9 mouse cellular contexts compared by ENCODE assay signal in genomic region chr15:96694988-96695387, GRCm38 (mm10). TPM values are rescaled to one million over a fixed set of nuclear protein-coding genes. Genes with fewer than 3 reads are reported as not detected.
DNase-seq lines count a peak whose midpoint lies in the region; ATAC-seq and TF ChIP-seq lines count a peak whose summit lies in the region.
"Had no signal": no experiment of that assay in that cellular context is flagged by ENCODE, and none has a peak within 500 bp of the region (broad histone marks: within the 10 kb centered on the region; RNA-seq: fewer than 3 reads in every experiment).

No protein-coding gene starts in this region.

- TF ChIP-seq CTCF in heart, adult 2 months (IDR thresholded peaks at IDR 0.05), result no peak
- TF ChIP-seq CTCF in hindbrain, postnatal 0 days (IDR thresholded peaks at IDR 0.05; ENCODE audit: low read depth), result no peak

- H3K9me3 ChIP-seq in hindbrain, postnatal 0 days (ENCODE audit: low read length), result no peaks in the 10 kb centered on the region
- H3K9me3 ChIP-seq in hindbrain, embryonic 12.5 days (replicated peaks), result no peaks in the 10 kb centered on the region
- no peaks in the 10 kb centered on the region for H3K9me3 ChIP-seq in midbrain, embryonic 12.5 days
- H3K9me3 ChIP-seq in midbrain, embryonic 16.5 days (replicated peaks; ENCODE audit: control insufficient read depth, low read length, poor library complexity, severe bottlenecking), result no peaks in the 10 kb centered on the region
- no peaks in the 10 kb centered on the region for H3K9me3 ChIP-seq in neural tube, embryonic 15.5 days (replicated peaks)
- H3K9me3 ChIP-seq: liver, embryonic 15.5 days had no signal

- ATAC-seq in hindbrain, postnatal 0 days, result no peak
- ATAC-seq in hindbrain, embryonic 12.5 days (ENCODE audit: low FRiP score), result no peak
- ATAC-seq in midbrain, embryonic 12.5 days (ENCODE audit: low FRiP score, low read depth), result no peak
- ATAC-seq in midbrain, embryonic 16.5 days, result no peak
- no peak for ATAC-seq in neural tube, embryonic 15.5 days (ENCODE audit: low FRiP score)

- TF ChIP-seq EP300 in heart, adult 2 months (IDR thresholded peaks at IDR 0.05; ENCODE audit: insufficient read depth, low read depth, low read length), result no peak

- WGBS in heart, adult 2 months, result 61% methylated on average over 7 of the region's 7 CpGs
- WGBS in hindbrain, postnatal 0 days, result 88% methylated on average over 7 of the region's 7 CpGs
- WGBS in hindbrain, embryonic 12.5 days, result 94% methylated on average over 7 of the region's 7 CpGs
- 95% methylated on average over 7 of the region's 7 CpGs for WGBS in midbrain, embryonic 12.5 days
- WGBS in midbrain, embryonic 16.5 days, result 92% methylated on average over 7 of the region's 7 CpGs
- 93% methylated on average over 7 of the region's 7 CpGs for WGBS in neural tube, embryonic 15.5 days

- H3K4me3 ChIP-seq in heart, adult 2 months, result peak overlapping the region; percentile 88
- no peak overlapping the region for H3K4me3 ChIP-seq in hindbrain, postnatal 0 days (ENCODE audit: low read length)
- H3K4me3 ChIP-seq in hindbrain, embryonic 12.5 days, result no peak overlapping the region
- 0 out of 2 replicates have a peak overlapping the region, but pooled peaks have one; percentile 92 for H3K4me3 ChIP-seq in midbrain, embryonic 12.5 days
- H3K4me3 ChIP-seq in midbrain, embryonic 16.5 days (ENCODE audit: low read depth, low read length), result no peak overlapping the region
- no peak overlapping the region for H3K4me3 ChIP-seq in neural tube, embryonic 15.5 days (replicated peaks)
- H3K4me3 ChIP-seq: liver, embryonic 15.5 days had no signal

- no peak for DNase-seq in heart, adult 2 months
- no peak for DNase-seq in heart, postnatal 4 days
- no peak for DNase-seq in hindbrain, postnatal 0 days (ENCODE audit: low spot score)
- no peak for DNase-seq in spleen, adult 18-20 months

- peak overlapping the region; percentile 99 for H3K27ac ChIP-seq in heart, adult 2 months
- H3K27ac ChIP-seq in hindbrain, postnatal 0 days, result no peak overlapping the region
- no peak overlapping the region for H3K27ac ChIP-seq in hindbrain, embryonic 12.5 days
- no peak overlapping the region for H3K27ac ChIP-seq in midbrain, embryonic 12.5 days (replicated peaks)
- no peak overlapping the region for H3K27ac ChIP-seq in midbrain, embryonic 16.5 days (ENCODE audit: low read length)
- H3K27ac ChIP-seq in neural tube, embryonic 15.5 days (replicated peaks), result no peak overlapping the region
- H3K27ac ChIP-seq: liver, embryonic 15.5 days had no signal

- intact Hi-C loops in heart, adult 2 months (cut with DNase I), result loop anchor here (5.0 to 10.0 kb wide), 4 partner anchors 77 to 490 kb away; partner anchors contain the start of gene Arid2

- H3K79me2 ChIP-seq in heart, adult 2 months (replicated peaks; ENCODE audit: control insufficient read depth, insufficient read depth, low read length), result no peaks in the 10 kb centered on the region

- TF ChIP-seq POLR2A in heart, adult 2 months (IDR thresholded peaks at IDR 0.05; ENCODE audit: insufficient read depth, low read depth, low read length), result no peak

- H3K27me3 ChIP-seq in heart, adult 2 months (ENCODE audit: control insufficient read depth, insufficient read depth, low read length), result no peaks in the 10 kb centered on the region
- no peaks in the 10 kb centered on the region for H3K27me3 ChIP-seq in hindbrain, postnatal 0 days (ENCODE audit: insufficient read depth, low read length)
- H3K27me3 ChIP-seq in hindbrain, embryonic 12.5 days, result no peaks in the 10 kb centered on the region
- H3K27me3 ChIP-seq in midbrain, embryonic 12.5 days, result no peaks in the 10 kb centered on the region
- H3K27me3 ChIP-seq in midbrain, embryonic 16.5 days (ENCODE audit: control insufficient read depth, insufficient read depth, low read depth, low read length), result no peaks in the 10 kb centered on the region
- no peaks in the 10 kb centered on the region for H3K27me3 ChIP-seq in neural tube, embryonic 15.5 days (replicated peaks)
- H3K27me3 ChIP-seq: liver, embryonic 15.5 days had no signal

- H3K4me1 ChIP-seq in heart, adult 2 months (ENCODE audit: control insufficient read depth, insufficient read depth, low read length), result peaks cover 5% of the 10 kb centered on the region
- peaks cover 8% of the 10 kb centered on the region; the same call in 1 of the 2 replicates for H3K4me1 ChIP-seq in hindbrain, postnatal 0 days (ENCODE audit: insufficient read depth, low read length)
- H3K4me1 ChIP-seq in hindbrain, embryonic 12.5 days, result peaks cover 27% of the 10 kb centered on the region
- H3K4me1 ChIP-seq in midbrain, embryonic 12.5 days, result peaks cover 25% of the 10 kb centered on the region
- peaks cover 33% of the 10 kb centered on the region for H3K4me1 ChIP-seq in midbrain, embryonic 16.5 days (ENCODE audit: control insufficient read depth, insufficient read depth, low read length)
- peaks cover 52% of the 10 kb centered on the region for H3K4me1 ChIP-seq in neural tube, embryonic 15.5 days

- 0 out of 2 replicates have a peak overlapping the region, but pooled peaks have one; percentile 10 for H3K9ac ChIP-seq in heart, adult 2 months (ENCODE audit: low read depth, low read length)
- no peak overlapping the region for H3K9ac ChIP-seq in hindbrain, postnatal 0 days (replicated peaks; ENCODE audit: low read length)
- no peak overlapping the region for H3K9ac ChIP-seq in hindbrain, embryonic 12.5 days
- H3K9ac ChIP-seq in midbrain, embryonic 12.5 days (replicated peaks), result no peak overlapping the region
- no peak overlapping the region for H3K9ac ChIP-seq in midbrain, embryonic 16.5 days (ENCODE audit: low read depth, low read length)
- no peak overlapping the region for H3K9ac ChIP-seq in neural tube, embryonic 15.5 days (replicated peaks)
- H3K9ac ChIP-seq: liver, embryonic 15.5 days had no signal

- peak overlapping the region; percentile 76; the same call in 1 of the 2 replicates for H3K4me2 ChIP-seq in hindbrain, postnatal 0 days (ENCODE audit: low read depth, low read length)
- no peak overlapping the region for H3K4me2 ChIP-seq in hindbrain, embryonic 12.5 days (replicated peaks)
- no peak overlapping the region for H3K4me2 ChIP-seq in midbrain, embryonic 12.5 days (replicated peaks)
- H3K4me2 ChIP-seq in midbrain, embryonic 16.5 days (ENCODE audit: low read length), result no peak overlapping the region
- H3K4me2 ChIP-seq in neural tube, embryonic 15.5 days, result peak overlapping the region; percentile 2; the same call in 1 of the 2 replicates
- H3K4me2 ChIP-seq: liver, embryonic 15.5 days had no signal

- peaks cover 63% of the 10 kb centered on the region for H3K36me3 ChIP-seq in heart, adult 2 months (ENCODE audit: control insufficient read depth, insufficient read depth, low read length)
- H3K36me3 ChIP-seq in hindbrain, postnatal 0 days (ENCODE audit: insufficient read depth, low read length), result peaks cover 55% of the 10 kb centered on the region
- H3K36me3 ChIP-seq in hindbrain, embryonic 12.5 days, result peaks cover 64% of the 10 kb centered on the region
- H3K36me3 ChIP-seq in midbrain, embryonic 12.5 days, result peaks cover 77% of the 10 kb centered on the region
- H3K36me3 ChIP-seq in midbrain, embryonic 16.5 days (ENCODE audit: control insufficient read depth, insufficient read depth, low read length), result peaks cover 36% of the 10 kb centered on the region
- H3K36me3 ChIP-seq in neural tube, embryonic 15.5 days, result peaks cover 64% of the 10 kb centered on the region

RNA-seq across cellular contexts. Expression of gene Slc38a2, which starts 4.5 kb away (rescaled TPM):
- total RNA-seq in heart, adult 2 months (2021), result 100 to 1,000 TPM; 149 to 209 TPM
- 59.3 and 109 TPM in 2 replicates for polyA plus RNA-seq in heart, adult 2 months (2012; rRNA removed)
- 100 to 1,000 TPM; 359 to 377 TPM for total RNA-seq in heart, postnatal 4 days (2021)
- 82.1 and 85.3 TPM in 2 replicates for total RNA-seq in hindbrain, postnatal 0 days (2014; rRNA removed)
- 72.4 and 74.4 TPM in 2 replicates for polyA plus RNA-seq in hindbrain, postnatal 0 days (2015; fragmentation: Nextera tagmentation; extraction: Ambion mirVana)
- 184 and 192 TPM in 2 replicates for polyA plus RNA-seq in hindbrain, embryonic 12.5 days (2016; fragmentation: Nextera tagmentation; extraction: Ambion mirVana)
- polyA plus RNA-seq in midbrain, embryonic 12.5 days (2016; fragmentation: Nextera tagmentation; extraction: Ambion mirVana), result 190 and 201 TPM in 2 replicates
- polyA plus RNA-seq in midbrain, embryonic 16.5 days (2015; fragmentation: Nextera tagmentation; extraction: Ambion mirVana), result 111 and 127 TPM in 2 replicates
- polyA plus RNA-seq in neural tube, embryonic 15.5 days (2015; fragmentation: Nextera tagmentation; extraction: Ambion mirVana), result 89.3 and 93.9 TPM in 2 replicates

RNA-seq across cellular contexts. Expression of gene Slc38a1, which starts 52.3 kb away (rescaled TPM):
- total RNA-seq in heart, adult 2 months (2021), result 10 to 100 TPM; 11.8 to 12.8 TPM
- polyA plus RNA-seq in heart, adult 2 months (2012; rRNA removed), result 12.7 and 14.2 TPM in 2 replicates
- total RNA-seq in heart, postnatal 4 days (2021), result 10 to 100 TPM; 88.2 to 90.4 TPM
- total RNA-seq in hindbrain, postnatal 0 days (2014; rRNA removed), result 82.6 and 89.1 TPM in 2 replicates
- 109 and 115 TPM in 2 replicates for polyA plus RNA-seq in hindbrain, postnatal 0 days (2015; fragmentation: Nextera tagmentation; extraction: Ambion mirVana)
- 152 and 155 TPM in 2 replicates for polyA plus RNA-seq in hindbrain, embryonic 12.5 days (2016; fragmentation: Nextera tagmentation; extraction: Ambion mirVana)
- 149 and 150 TPM in 2 replicates for polyA plus RNA-seq in midbrain, embryonic 12.5 days (2016; fragmentation: Nextera tagmentation; extraction: Ambion mirVana)
- 120 and 142 TPM in 2 replicates for polyA plus RNA-seq in midbrain, embryonic 16.5 days (2015; fragmentation: Nextera tagmentation; extraction: Ambion mirVana)
- polyA plus RNA-seq in neural tube, embryonic 15.5 days (2015; fragmentation: Nextera tagmentation; extraction: Ambion mirVana), result 127 and 134 TPM in 2 replicates

Comparison
In these comparisons a context has a peak if more than half of its experiments do, and no peak if none do; other contexts are left out.
1. H3K4me3 ChIP-seq: peak in heart, adult 2 months (single experiment) and midbrain, embryonic 12.5 days (single experiment); none in hindbrain, postnatal 0 days (single experiment), hindbrain, embryonic 12.5 days (single experiment), midbrain, embryonic 16.5 days (single experiment) and neural tube, embryonic 15.5 days (single experiment).
2. H3K4me2 ChIP-seq: peak in hindbrain, postnatal 0 days (single experiment) and neural tube, embryonic 15.5 days (single experiment); none in hindbrain, embryonic 12.5 days (single experiment), midbrain, embryonic 12.5 days (single experiment) and midbrain, embryonic 16.5 days (single experiment).